Mouse (Mus musculus): ENCODE data around the gene Ccnb1. TPM values are rescaled to one million over a fixed set of nuclear protein-coding genes. Genes with fewer than 3 reads are reported as not detected.
"Not testable (repeated sequence)": the region's sequence is repeated elsewhere in the genome, so short reads cannot be mapped to it uniquely, and the experiment has no call there.

Gene Ccnb1
- 3.1 and 3.2 TPM in 2 replicates for polyA plus RNA-seq (2012; rRNA removed)

- peak; percentile 83 for DNase-seq (ENCODE audit: low spot score)
Observed at GRCm38 (mm10) chr13:100786414-100786867, at the start of gene Ccnb1. Gene Ccnb1 (minus strand): TSS chr13:100786570.

GRCm38 (mm10) chr13:100834777-100835176 is 48.4 kb upstream of the Ccnb1 start:
- no peak for DNase-seq (ENCODE audit: low spot score)

- no peak for DNase-seq (ENCODE audit: low spot score)
Observed at GRCm38 (mm10) chr13:100833640-100834002, 47.3 kb upstream of the Ccnb1 start.

- DNase-seq (ENCODE audit: low spot score) = peak; percentile 96
Observed at GRCm38 (mm10) chr13:100832741-100833639, 46.6 kb upstream of the Ccnb1 start, which contains the start of gene Slc30a5. Gene Slc30a5 (minus strand): TSS chr13:100833427.

GRCm38 (mm10) chr13:100832188-100832587 is 45.8 kb upstream of the Ccnb1 start:
- DNase-seq (ENCODE audit: low spot score) = no peak

GRCm38 (mm10) chr13:100831123-100831522 is 44.8 kb upstream of the Ccnb1 start:
- no peak for DNase-seq (ENCODE audit: low spot score)

GRCm38 (mm10) chr13:100825627-100826410 is 39.4 kb upstream of the Ccnb1 start:
- no peak for DNase-seq (ENCODE audit: low spot score)

- no peak for DNase-seq (ENCODE audit: low spot score)
Observed at GRCm38 (mm10) chr13:100824916-100825315, 38.5 kb upstream of the Ccnb1 start.

- DNase-seq (ENCODE audit: low spot score) = no peak
Observed at GRCm38 (mm10) chr13:100824306-100824705, 37.9 kb upstream of the Ccnb1 start.

- no peak for DNase-seq (ENCODE audit: low spot score)
Observed at GRCm38 (mm10) chr13:100823863-100824262, 37.5 kb upstream of the Ccnb1 start.

GRCm38 (mm10) chr13:100814451-100814850 is 28.1 kb upstream of the Ccnb1 start:
- DNase-seq (ENCODE audit: low spot score) = no peak

- no peak for DNase-seq (ENCODE audit: low spot score)
Observed at GRCm38 (mm10) chr13:100805776-100806175, 19.4 kb upstream of the Ccnb1 start.

- no peak for DNase-seq (ENCODE audit: low spot score)
Observed at GRCm38 (mm10) chr13:100797171-100797570, 10.8 kb upstream of the Ccnb1 start.

- DNase-seq (ENCODE audit: low spot score) = no peak
Observed at GRCm38 (mm10) chr13:100789083-100789482, 2.7 kb upstream of the Ccnb1 start.

- not testable (repeated sequence) for DNase-seq (ENCODE audit: low spot score)
Observed at GRCm38 (mm10) chr13:100788057-100788456, 1.7 kb upstream of the Ccnb1 start.

GRCm38 (mm10) chr13:100787316-100788010 is 1.1 kb upstream of the Ccnb1 start:
- DNase-seq (ENCODE audit: low spot score) = no peak

- no peak for DNase-seq (ENCODE audit: low spot score)
Observed at GRCm38 (mm10) chr13:100785806-100786413, 460 bp downstream of the Ccnb1 start.

GRCm38 (mm10) chr13:100777491-100777890 is 8.9 kb downstream of the Ccnb1 start:
- DNase-seq (ENCODE audit: low spot score) = no peak

- no peak for DNase-seq (ENCODE audit: low spot score)
Observed at GRCm38 (mm10) chr13:100776710-100777109, 9.7 kb downstream of the Ccnb1 start.

- no peak for DNase-seq (ENCODE audit: low spot score)
Observed at GRCm38 (mm10) chr13:100776056-100776419, 10.3 kb downstream of the Ccnb1 start.

- peak; percentile 46 for DNase-seq (ENCODE audit: low spot score)
Observed at GRCm38 (mm10) chr13:100775252-100776055, 10.9 kb downstream of the Ccnb1 start, which contains the start of gene Cenph. Gene Cenph (minus strand): TSS chr13:100775899.

Measured in urinary bladder, adult 2 months (tissue).